Mouse (Mus musculus) MEL (cell line): Measurements from ENCODE around the gene Cela3b. TPM values are rescaled to one million over a fixed set of nuclear protein-coding genes. Genes with fewer than 3 reads are reported as not detected.

ENCODE experiments used
- DNase-seq: peaks from one replicate; pipeline ENCODE4 v3.0.0; 2011; ENCODE audit warnings: low read depth, low spot score
- H3K27ac ChIP-seq: 2 replicates; pipeline ENCODE4 v1.5.1; 2012; ENCODE audit warnings: low read depth, mild to moderate bottlenecking, control low read depth, low read length, moderate library complexity; ENCODE audit not compliant: control insufficient read depth
- H3K27me3 ChIP-seq, 2 experiments: fragments of 150-350 bp in 1 of 2; sonication (generic) in 1 of 2; 2 replicates each; pipeline ENCODE4 v1.6.1; 2012; ENCODE audit warnings: low read length in 2 of 2, mild to moderate bottlenecking in 2 of 2, improper control_type of control experiment in 1 of 2, moderate library complexity in 1 of 2; ENCODE audit not compliant: insufficient read depth in 2 of 2, control insufficient read depth in 1 of 2
- H3K36me3 ChIP-seq, 2 experiments: 2 replicates each; pipeline ENCODE4 v1.6.1; 2012 to 2014; ENCODE audit warnings: low read length in 2 of 2, improper control_type of control experiment in 1 of 2, inconsistent platforms in 1 of 2, mild to moderate bottlenecking in 1 of 2; ENCODE audit not compliant: insufficient read depth in 2 of 2, control insufficient read depth in 1 of 2
- H3K4me1 ChIP-seq, 2 experiments: fragments of 150-350 bp in 1 of 2; sonication (generic) in 1 of 2; 2 replicates each; pipeline ENCODE4 v1.6.1; 2012; ENCODE audit warnings: low read length in 2 of 2, improper control_type of control experiment in 1 of 2, mild to moderate bottlenecking in 1 of 2; ENCODE audit not compliant: insufficient read depth in 2 of 2, control insufficient read depth in 1 of 2
- H3K4me3 ChIP-seq, 2 experiments: fragments of 150-350 bp in 1 of 2; sonication (generic) in 1 of 2; 2 replicates each; pipeline ENCODE4 v1.5.1; 2012; ENCODE audit warnings: low read depth in 2 of 2, low read length in 2 of 2, mild to moderate bottlenecking in 2 of 2, moderate library complexity in 2 of 2, control low read depth in 1 of 2, improper control_type of control experiment in 1 of 2; ENCODE audit not compliant: control insufficient read depth in 1 of 2, insufficient read depth in 1 of 2
- H3K79me2 ChIP-seq: 2 replicates; pipeline ENCODE4 v1.6.1; 2012; ENCODE audit warnings: mild to moderate bottlenecking, low read length, moderate library complexity; ENCODE audit not compliant: control insufficient read depth, poor library complexity, insufficient read depth
- H3K9ac ChIP-seq: 2 replicates; pipeline ENCODE4 v1.6.1; 2012; ENCODE audit warnings: low read depth, mild to moderate bottlenecking, control low read depth, low read length, moderate library complexity; ENCODE audit not compliant: control insufficient read depth, poor library complexity, severe bottlenecking
- H3K9me3 ChIP-seq: fragments of 150-350 bp; sonication (generic); replicated peaks from 2 replicates; pipeline ENCODE4 v1.6.1; 2012; ENCODE audit warnings: mild to moderate bottlenecking, low read length, improper control_type of control experiment, moderate library complexity; ENCODE audit not compliant: insufficient read depth
- BHLHE40 ChIP-seq: IDR thresholded peaks from 2 replicates; pipeline ENCODE4 v1.6.1; 2012; ENCODE audit warnings: low read depth, mild to moderate bottlenecking, inconsistent platforms, low read length, improper control_type of control experiment, borderline replicate concordance
- CHD1 ChIP-seq: IDR thresholded peaks from 2 replicates; pipeline ENCODE4 v1.6.1; 2012; ENCODE audit warnings: low read depth, mild to moderate bottlenecking, inconsistent platforms, low read length, improper control_type of control experiment
- CTCF ChIP-seq, 3 experiments: IDR thresholded peaks in 2 of 3; conservative IDR thresholded peaks in 1 of 3; 2 replicates each; pipeline ENCODE4 v1.5.1; 2011 to 2012; ENCODE audit warnings: low read length in 3 of 3, low read depth in 2 of 3, mild to moderate bottlenecking in 2 of 3, improper control_type of control experiment in 1 of 3, inconsistent platforms in 1 of 3, mixed read lengths in 1 of 3, moderate library complexity in 1 of 3; ENCODE audit not compliant: control insufficient read depth in 1 of 3, insufficient read depth in 1 of 3, poor library complexity in 1 of 3, severe bottlenecking in 1 of 3
- E2F4 ChIP-seq: IDR thresholded peaks from 2 replicates; pipeline ENCODE4 v1.6.1; 2011; ENCODE audit warnings: low read depth, low read length, improper control_type of control experiment, borderline replicate concordance
- ELF1 ChIP-seq: IDR thresholded peaks from 2 replicates; pipeline ENCODE4 v1.6.1; 2014; ENCODE audit warnings: low read depth, mild to moderate bottlenecking, inconsistent platforms, low read length, improper control_type of control experiment, moderate library complexity
- EP300 ChIP-seq, 2 experiments: IDR thresholded peaks; 2 replicates each; pipeline ENCODE4 v1.6.1; 2011; ENCODE audit warnings: improper control_type of control experiment in 2 of 2, low read length in 2 of 2, low read depth in 1 of 2, mild to moderate bottlenecking in 1 of 2
- GABPA ChIP-seq: IDR thresholded peaks from 2 replicates; pipeline ENCODE4 v1.6.1; 2012; ENCODE audit warnings: low read depth, mild to moderate bottlenecking, inconsistent platforms, low read length, improper control_type of control experiment, moderate library complexity
- GATA1 ChIP-seq: IDR thresholded peaks from 2 replicates; pipeline ENCODE4 v1.6.1; 2011; ENCODE audit warnings: low read depth, low read length, improper control_type of control experiment
- HCFC1 ChIP-seq: IDR thresholded peaks from 2 replicates; pipeline ENCODE4 v1.6.1; 2012; ENCODE audit warnings: low read depth, mild to moderate bottlenecking, inconsistent platforms, low read length, improper control_type of control experiment, moderate library complexity
- KAT2A ChIP-seq: conservative IDR thresholded peaks from 2 replicates; pipeline ENCODE4 v1.6.1; 2012; ENCODE audit warnings: low read depth, low read length, improper control_type of control experiment, inconsistent platforms
- MAX ChIP-seq: IDR thresholded peaks from 2 replicates; pipeline ENCODE4 v1.6.1; 2011; ENCODE audit warnings: low read length, improper control_type of control experiment
- MAZ ChIP-seq: IDR thresholded peaks from 2 replicates; pipeline ENCODE4 v1.6.1; 2012; ENCODE audit warnings: low read depth, mild to moderate bottlenecking, inconsistent platforms, low read length, improper control_type of control experiment
- MYB ChIP-seq: IDR thresholded peaks from 2 replicates; pipeline ENCODE4 v1.6.1; 2011; ENCODE audit warnings: mild to moderate bottlenecking, low read depth, low read length, improper control_type of control experiment
- MYC ChIP-seq: IDR thresholded peaks from 2 replicates; pipeline ENCODE4 v1.6.1; 2011; ENCODE audit warnings: low read depth, mild to moderate bottlenecking, low read length, improper control_type of control experiment, moderate library complexity
- NELFE ChIP-seq: IDR thresholded peaks from 2 replicates; pipeline ENCODE4 v1.6.1; 2011; ENCODE audit warnings: low read depth, low read length, improper control_type of control experiment
- NRF1 ChIP-seq: IDR thresholded peaks from 2 replicates; pipeline ENCODE4 v1.6.1; 2014; ENCODE audit warnings: low read depth, mild to moderate bottlenecking, inconsistent platforms, low read length, improper control_type of control experiment, moderate library complexity; ENCODE audit not compliant: poor library complexity, insufficient read depth, severe bottlenecking
- POLR2A ChIP-seq, 2 experiments: IDR thresholded peaks; 2 replicates each; pipeline ENCODE4 v1.6.1; 2011 to 2012; ENCODE audit warnings: low read length in 2 of 2, mild to moderate bottlenecking in 2 of 2, control low read depth in 1 of 2, improper control_type of control experiment in 1 of 2, low read depth in 1 of 2, moderate library complexity in 1 of 2; ENCODE audit not compliant: control insufficient read depth in 1 of 2, insufficient read depth in 1 of 2, poor library complexity in 1 of 2
- POLR2AphosphoS2 ChIP-seq: IDR thresholded peaks from 2 replicates; pipeline ENCODE4 v1.6.1; 2011; ENCODE audit warnings: low read length, improper control_type of control experiment
- RCOR1 ChIP-seq: IDR thresholded peaks from 2 replicates; pipeline ENCODE4 v1.6.1; 2012; ENCODE audit warnings: low read depth, mild to moderate bottlenecking, inconsistent platforms, low read length, improper control_type of control experiment
- SMC3 ChIP-seq: IDR thresholded peaks from 2 replicates; pipeline ENCODE4 v1.6.1; 2011; ENCODE audit warnings: low read depth, low read length, improper control_type of control experiment
- TAL1 ChIP-seq: IDR thresholded peaks from 2 replicates; pipeline ENCODE4 v1.6.1; 2012; ENCODE audit warnings: mild to moderate bottlenecking, inconsistent platforms, low read length, moderate library complexity, mixed read lengths
- UBTF ChIP-seq: IDR thresholded peaks from 2 replicates; pipeline ENCODE4 v1.6.1; 2012; ENCODE audit warnings: low read depth, mild to moderate bottlenecking, inconsistent platforms, low read length, improper control_type of control experiment, moderate library complexity, borderline replicate concordance; ENCODE audit not compliant: insufficient read depth
- ZC3H11A ChIP-seq: IDR thresholded peaks from 2 replicates; pipeline ENCODE4 v1.6.1; 2012; ENCODE audit warnings: low read depth, mild to moderate bottlenecking, inconsistent platforms, low read length, improper control_type of control experiment
- ZMIZ1 ChIP-seq: IDR thresholded peaks from 2 replicates; pipeline ENCODE4 v1.6.1; 2012; ENCODE audit warnings: low read depth, mild to moderate bottlenecking, inconsistent platforms, low read length, improper control_type of control experiment, moderate library complexity
- polyA plus RNA-seq, 2 experiments: library from polyadenylated mRNA; stranded (reverse) in 1 of 2; unstranded in 1 of 2; fragments of >175 nt in 1 of 2; fragments of >200 nt in 1 of 2; gene quantifications; 2 replicates each; pipeline versions ENCODE4 v1.2.1 to v1.2.4; 2012; ENCODE audit warnings: low replicate concordance in 2 of 2, low read depth in 1 of 2; ENCODE audit not compliant: insufficient read length in 2 of 2, insufficient read depth in 1 of 2, missing spikeins in 1 of 2
- total RNA-seq: library from RNA; depleted of rRNA; stranded (reverse); fragments of 300-350 nt; gene quantifications from 2 replicates; pipeline ENCODE4 v1.2.3, GENCODE M21; 2012

The Cela3b gene
- total and polyA plus RNA-seq, 3 experiments: not detected

DNA sequence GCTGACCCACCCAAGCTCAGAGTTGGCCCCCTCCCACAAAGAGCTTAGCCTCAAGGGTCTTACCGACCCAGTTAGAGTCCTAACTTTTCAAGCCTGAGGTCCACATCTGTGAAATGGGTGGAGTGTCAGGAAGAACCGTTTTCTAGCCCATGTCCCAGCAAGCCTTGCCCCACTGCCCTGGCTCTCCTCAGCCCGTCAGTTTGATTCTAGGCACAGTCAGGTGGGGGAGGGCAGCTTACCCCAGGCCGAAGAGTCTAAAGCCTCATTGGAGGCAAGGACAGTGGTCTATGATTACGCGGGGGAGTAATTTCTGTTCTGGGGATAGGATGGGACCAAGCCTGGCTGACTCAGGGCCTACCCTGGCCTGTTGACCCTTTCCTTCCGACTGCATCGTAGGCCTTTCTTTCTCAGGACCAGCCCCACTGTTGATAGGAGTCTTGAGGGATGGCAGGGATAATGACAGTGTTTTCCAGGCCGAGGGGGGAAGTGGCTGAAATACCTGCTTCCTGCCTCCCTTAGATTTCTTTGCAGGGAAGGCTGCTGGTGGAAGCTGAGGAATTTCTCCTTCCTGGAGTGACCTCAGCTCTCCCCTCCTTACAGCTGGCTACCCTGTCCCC lies 40.5 kb upstream of the Cela3b start:
- no peak overlapping the region for H3K27ac ChIP-seq
- no peaks in the 10 kb centered on the region; the same call in 1 of the 2 replicates for H3K79me2 ChIP-seq
- no peak overlapping the region for H3K4me3 ChIP-seq
- no peak for DNase-seq
- H3K4me1 ChIP-seq: peaks cover 0 to 4% of the 10 kb centered on the region in 2 experiments; a peak in 1 of 4 replicates
- no peaks in the 10 kb centered on the region for H3K36me3 ChIP-seq
- H3K27me3 ChIP-seq: no peaks in the 10 kb centered on the region
- H3K9me3 ChIP-seq: no peaks in the 10 kb centered on the region
- no peak overlapping the region for H3K9ac ChIP-seq
- TF ChIP-seq MAZ (no peak), MAX (no peak), RCOR1 (no peak), ZC3H11A (no peak), GABPA (no peak), UBTF (no peak), POLR2A (IDR thresholded peaks at IDR 0.05; ENCODE audit: control insufficient read depth in 1 of 2, insufficient read depth in 1 of 2, low read depth in 1 of 2, low read length in 2 of 2, poor library complexity in 1 of 2) (no peak), CTCF (IDR thresholded peaks at IDR 0.05 in 2 of 3, conservative IDR thresholded peaks at IDR 0.05 in 1 of 3; ENCODE audit: control insufficient read depth in 1 of 3, insufficient read depth in 1 of 3, low read depth in 2 of 3, low read length in 3 of 3, poor library complexity in 1 of 3, severe bottlenecking in 1 of 3) (no peak), EP300 (IDR thresholded peaks at IDR 0.05; ENCODE audit: low read depth in 1 of 2, low read length in 2 of 2) (no peak), MYB (no peak), CHD1 (no peak), NRF1 (no peak), SMC3 (no peak), NELFE (no peak), TAL1 (no peak), E2F4 (no peak), ZMIZ1 (no peak)
- TF ChIP-seq, all 39 proteins: peak for 0

GRCm38 (mm10) chr4:137469845-137470692 lies 39.7 kb upstream of the Cela3b start:
- no peaks in the 10 kb centered on the region for H3K27me3 ChIP-seq
- H3K9ac ChIP-seq: no peak overlapping the region

More at GRCm38 (mm10) chr4:137469845-137470692, 39.7 kb upstream of the Cela3b start:
- Histone ChIP-seq H3K4me3 (no peak overlapping the region), H3K79me2 (no peaks in the 10 kb centered on the region; the same call in 1 of the 2 replicates), H3K36me3 (no peaks in the 10 kb centered on the region), H3K27ac (no peak overlapping the region), H3K9me3 (no peaks in the 10 kb centered on the region), H3K4me1 (peaks cover 0 to 4% of the 10 kb centered on the region in 2 experiments; a peak in 1 of 4 replicates)
- TF ChIP-seq GATA1 (no peak), ZMIZ1 (no peak), ELF1 (no peak), MYC (no peak), CHD1 (no peak), HCFC1 (no peak), NRF1 (no peak), BHLHE40 (no peak), KAT2A (no peak), MYB (no peak), POLR2AphosphoS2 (no peak)
- no peak for DNase-seq
